Comparison of ENCODE assay signal across 14 mouse cellular contexts in the genomic region with DNA sequence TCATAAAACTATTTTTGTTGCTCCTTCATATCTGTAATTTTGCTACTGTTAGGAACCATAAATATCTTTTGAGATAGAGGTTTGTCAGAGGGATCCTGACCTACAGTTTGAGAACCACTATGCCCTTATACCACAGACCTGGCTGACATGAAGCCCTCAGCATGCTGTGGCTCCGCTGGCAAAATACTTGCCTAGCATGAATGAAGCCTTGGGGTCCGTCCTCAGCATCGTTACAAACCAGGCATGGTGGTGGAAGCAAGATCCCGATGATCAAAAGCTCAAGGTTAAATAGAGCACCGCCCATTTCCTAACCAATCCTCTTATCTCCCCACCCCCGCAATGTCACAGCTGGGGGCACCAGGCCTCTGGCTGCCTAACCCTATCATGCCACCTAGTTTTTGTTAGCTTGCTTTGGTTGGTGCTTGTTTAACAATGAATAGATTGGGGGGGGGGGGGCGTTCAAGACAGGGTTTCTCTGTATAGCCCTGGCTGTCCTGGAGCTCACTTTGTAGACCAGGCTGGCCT. TPM values are rescaled to one million over a fixed set of nuclear protein-coding genes. Genes with fewer than 3 reads are reported as not detected.
A peak's percentile ranks its signal among the peaks of the same experiment; 100 is the strongest.
DNase-seq lines count a peak whose midpoint lies in the region; ATAC-seq and TF ChIP-seq lines count a peak whose summit lies in the region.
"Had no signal": no experiment of that assay in that cellular context is flagged by ENCODE, and none has a peak within 500 bp of the region (broad histone marks: within the 10 kb centered on the region; RNA-seq: fewer than 3 reads in every experiment).

No protein-coding gene starts in this region.

- no peak overlapping the region for H3K4me3 ChIP-seq in midbrain, embryonic 14.5 days (replicated peaks; ENCODE audit: low read depth, low read length)
- H3K4me3 ChIP-seq in midbrain, embryonic 16.5 days (ENCODE audit: low read depth, low read length): no peak overlapping the region
- H3K4me3 ChIP-seq in liver, postnatal 0 days (ENCODE audit: low read depth, low read length): no peak overlapping the region
- H3K4me3 ChIP-seq: erythroblast, embryonic 14.5 days; heart, embryonic 15.5 days; intestine, embryonic 15.5 days had no signal

- peaks cover 44% of the 10 kb centered on the region for H3K36me3 ChIP-seq in midbrain, embryonic 14.5 days (ENCODE audit: control insufficient read depth, insufficient read depth, low read length)
- H3K36me3 ChIP-seq in midbrain, embryonic 16.5 days (ENCODE audit: control insufficient read depth, insufficient read depth, low read length): peaks cover 22% of the 10 kb centered on the region
- peaks cover 23% of the 10 kb centered on the region for H3K36me3 ChIP-seq in liver, postnatal 0 days (replicated peaks; ENCODE audit: insufficient read depth, low read length)

- TF ChIP-seq EP300 in liver, postnatal 0 days (IDR thresholded peaks at IDR 0.05; ENCODE audit: low read depth): no peak

- no peak for DNase-seq in midbrain, embryonic 14.5 days
- DNase-seq in liver, postnatal 0 days: no peak
- DNase-seq in thymus, postnatal 4 days: peak; percentile 59
- DNase-seq in cerebellum, postnatal 36 days: no peak
- DNase-seq in testis, postnatal 14 days (ENCODE audit: low spot score): no peak
- DNase-seq: cerebellum, adult 11 months; gastrocnemius, postnatal 36 days; kidney, postnatal 36 days; lung, postnatal 4 days had no signal

- no peaks in the 10 kb centered on the region for H3K9me3 ChIP-seq in midbrain, embryonic 14.5 days (ENCODE audit: control insufficient read depth, low read length)
- no peaks in the 10 kb centered on the region for H3K9me3 ChIP-seq in midbrain, embryonic 16.5 days (replicated peaks; ENCODE audit: control insufficient read depth, low read length, poor library complexity, severe bottlenecking)
- H3K9me3 ChIP-seq in liver, postnatal 0 days (ENCODE audit: low read length): no peaks in the 10 kb centered on the region
- H3K9me3 ChIP-seq: heart, embryonic 15.5 days; intestine, embryonic 15.5 days had no signal

- H3K4me1 ChIP-seq in midbrain, embryonic 14.5 days (ENCODE audit: control insufficient read depth, insufficient read depth, low read length): peaks cover 19% of the 10 kb centered on the region
- peaks cover 16% of the 10 kb centered on the region for H3K4me1 ChIP-seq in midbrain, embryonic 16.5 days (ENCODE audit: control insufficient read depth, insufficient read depth, low read length)
- no peaks in the 10 kb centered on the region for H3K4me1 ChIP-seq in liver, postnatal 0 days (ENCODE audit: insufficient read depth)
- H3K4me1 ChIP-seq: intestine, embryonic 15.5 days had no signal

- TF ChIP-seq CTCF in liver, postnatal 0 days (IDR thresholded peaks at IDR 0.05; ENCODE audit: low read depth): no peak

- 0 out of 2 replicates have a peak overlapping the region, but pooled peaks have one; percentile 26 for H3K27ac ChIP-seq in midbrain, embryonic 14.5 days (replicated peaks; ENCODE audit: low read depth, low read length)
- no peak overlapping the region for H3K27ac ChIP-seq in midbrain, embryonic 16.5 days (ENCODE audit: low read length)
- no peak overlapping the region for H3K27ac ChIP-seq in liver, postnatal 0 days (ENCODE audit: low read depth)
- H3K27ac ChIP-seq: heart, embryonic 15.5 days; intestine, embryonic 15.5 days had no signal

- no peak overlapping the region for H3K9ac ChIP-seq in midbrain, embryonic 14.5 days (replicated peaks; ENCODE audit: low read length)
- H3K9ac ChIP-seq in midbrain, embryonic 16.5 days (ENCODE audit: low read depth, low read length): no peak overlapping the region
- H3K9ac ChIP-seq in liver, postnatal 0 days (replicated peaks): no peak overlapping the region
- H3K9ac ChIP-seq: heart, embryonic 15.5 days; intestine, embryonic 15.5 days had no signal

- H3K27me3 ChIP-seq in midbrain, embryonic 14.5 days (ENCODE audit: control insufficient read depth, insufficient read depth, low read length): no peaks in the 10 kb centered on the region
- H3K27me3 ChIP-seq in midbrain, embryonic 16.5 days (ENCODE audit: control insufficient read depth, insufficient read depth, low read depth, low read length): no peaks in the 10 kb centered on the region
- no peaks in the 10 kb centered on the region for H3K27me3 ChIP-seq in liver, postnatal 0 days (ENCODE audit: insufficient read depth, low read length)
- H3K27me3 ChIP-seq: heart, embryonic 15.5 days; intestine, embryonic 15.5 days had no signal

- 12% methylated on average over 7 of the region's 7 CpGs for WGBS in midbrain, embryonic 14.5 days
- 10% methylated on average over 6 of the region's 7 CpGs for WGBS in midbrain, embryonic 16.5 days
- 9% methylated on average over 7 of the region's 7 CpGs for WGBS in liver, postnatal 0 days (ENCODE audit: insufficient replicate concordance)

- H3K4me2 ChIP-seq in midbrain, embryonic 14.5 days (ENCODE audit: low read length): no peak overlapping the region
- no peak overlapping the region for H3K4me2 ChIP-seq in midbrain, embryonic 16.5 days (ENCODE audit: low read length)
- no peak overlapping the region for H3K4me2 ChIP-seq in liver, postnatal 0 days (ENCODE audit: low read depth, low read length)
- H3K4me2 ChIP-seq: heart, embryonic 15.5 days; intestine, embryonic 15.5 days had no signal

- ATAC-seq in midbrain, embryonic 14.5 days (ENCODE audit: low FRiP score, low TSS enrichment): no peak
- no peak for ATAC-seq in midbrain, embryonic 16.5 days
- peak; percentile 48; the same call in 1 of the 2 replicates for ATAC-seq in common myeloid progenitor, adult 5-6 weeks (replicated peaks; ENCODE audit: low read depth, poor library complexity, severe bottlenecking)
- peak; percentile 48 for ATAC-seq in liver, postnatal 0 days
- ATAC-seq: intestine, embryonic 15.5 days had no signal

RNA-seq across cellular contexts. Expression of a gene that starts 14.7 kb away (rescaled TPM):
- polyA plus RNA-seq in midbrain, embryonic 14.5 days (2014; fragmentation: Nextera tagmentation; extraction: Ambion mirVana): 56.7 and 68.6 TPM in 2 replicates
- polyA plus RNA-seq in midbrain, embryonic 16.5 days (2015; fragmentation: Nextera tagmentation; extraction: Ambion mirVana): 61.0 and 61.6 TPM in 2 replicates
- total RNA-seq in common myeloid progenitor, adult 5-6 weeks (2017): 9.5 and 16.3 TPM in 2 replicates
- 15.0 and 15.5 TPM in 2 replicates for polyA plus RNA-seq in liver, postnatal 0 days (2015; fragmentation: Nextera tagmentation; extraction: Ambion mirVana)

RNA-seq across cellular contexts. Expression of a gene that starts 22.0 kb away (rescaled TPM):
- 12.1 and 20.8 TPM in 2 replicates for polyA plus RNA-seq in midbrain, embryonic 14.5 days (2014; fragmentation: Nextera tagmentation; extraction: Ambion mirVana)
- polyA plus RNA-seq in midbrain, embryonic 16.5 days (2015; fragmentation: Nextera tagmentation; extraction: Ambion mirVana): 13.8 and 14.7 TPM in 2 replicates
- 6.5 and 8.2 TPM in 2 replicates for total RNA-seq in common myeloid progenitor, adult 5-6 weeks (2017)
- polyA plus RNA-seq in liver, postnatal 0 days (2015; fragmentation: Nextera tagmentation; extraction: Ambion mirVana): 7.1 and 7.3 TPM in 2 replicates

RNA-seq across cellular contexts. Expression of a gene that starts 23.9 kb away (rescaled TPM):
- 444 and 552 TPM in 2 replicates for polyA plus RNA-seq in midbrain, embryonic 14.5 days (2014; fragmentation: Nextera tagmentation; extraction: Ambion mirVana)
- polyA plus RNA-seq in midbrain, embryonic 16.5 days (2015; fragmentation: Nextera tagmentation; extraction: Ambion mirVana): 444 and 482 TPM in 2 replicates
- total RNA-seq in common myeloid progenitor, adult 5-6 weeks (2017): 87.1 and 102 TPM in 2 replicates
- 245 and 257 TPM in 2 replicates for polyA plus RNA-seq in liver, postnatal 0 days (2015; fragmentation: Nextera tagmentation; extraction: Ambion mirVana)

Comparison
In these comparisons a context has a peak if more than half of its experiments do, and no peak if none do; other contexts are left out.
1. ATAC-seq: peak in common myeloid progenitor, adult 5-6 weeks (single experiment) and liver, postnatal 0 days (single experiment); none in midbrain, embryonic 14.5 days (single experiment) and midbrain, embryonic 16.5 days (single experiment).